In genomic region chr16:34901611-34902293, GRCm38 (mm10) we compare ENCODE assay signal across 9 mouse cellular contexts.
A peak's percentile ranks its signal among the peaks of the same experiment; 100 is the strongest.
DNase-seq lines count a peak whose midpoint lies in the region; ATAC-seq lines count a peak whose summit lies in the region.
"Had no signal": no experiment of that assay in that cellular context is flagged by ENCODE, and none has a peak within 500 bp of the region (broad histone marks: within the 10 kb centered on the region; RNA-seq: fewer than 3 reads in every experiment).

No protein-coding gene starts in this region.

- H3K27ac ChIP-seq in heart, embryonic 14.5 days (replicated peaks in 1 of 2; ENCODE audit: control insufficient read depth in 1 of 2, insufficient read depth in 1 of 2, low read depth in 2 of 2, low read length in 2 of 2) = peak overlapping the region in 1 of 2 experiments; percentile 29; a peak in 2 of 4 replicates
- no peak overlapping the region for H3K27ac ChIP-seq in midbrain, embryonic 11.5 days (ENCODE audit: low read depth, low read length)
- H3K27ac ChIP-seq in midbrain, embryonic 16.5 days (ENCODE audit: low read length) = no peak overlapping the region
- H3K27ac ChIP-seq in liver, embryonic 12.5 days = no peak overlapping the region

- no peaks in the 10 kb centered on the region for H3K9me3 ChIP-seq in heart, embryonic 14.5 days (ENCODE audit: control insufficient read depth, low read length)
- H3K9me3 ChIP-seq in midbrain, embryonic 11.5 days (ENCODE audit: control insufficient read depth, low read length) = no peaks in the 10 kb centered on the region
- H3K9me3 ChIP-seq in midbrain, embryonic 16.5 days (replicated peaks; ENCODE audit: control insufficient read depth, low read length, poor library complexity, severe bottlenecking) = no peaks in the 10 kb centered on the region
- no peaks in the 10 kb centered on the region for H3K9me3 ChIP-seq in liver, embryonic 12.5 days (replicated peaks)

- H3K36me3 ChIP-seq in heart, embryonic 14.5 days (ENCODE audit: control insufficient read depth, insufficient read depth, low read length) = no peaks in the 10 kb centered on the region
- no peaks in the 10 kb centered on the region for H3K36me3 ChIP-seq in midbrain, embryonic 11.5 days (ENCODE audit: control insufficient read depth, insufficient read depth, low read length)
- no peaks in the 10 kb centered on the region for H3K36me3 ChIP-seq in midbrain, embryonic 16.5 days (ENCODE audit: control insufficient read depth, insufficient read depth, low read length)
- no peaks in the 10 kb centered on the region for H3K36me3 ChIP-seq in liver, embryonic 12.5 days

- H3K27me3 ChIP-seq in heart, embryonic 14.5 days (ENCODE audit: control insufficient read depth, insufficient read depth, low read length) = no peaks in the 10 kb centered on the region
- no peaks in the 10 kb centered on the region for H3K27me3 ChIP-seq in midbrain, embryonic 11.5 days (ENCODE audit: control insufficient read depth, insufficient read depth, low read length)
- H3K27me3 ChIP-seq in midbrain, embryonic 16.5 days (ENCODE audit: control insufficient read depth, insufficient read depth, low read depth, low read length) = no peaks in the 10 kb centered on the region
- no peaks in the 10 kb centered on the region for H3K27me3 ChIP-seq in liver, embryonic 12.5 days (replicated peaks)

- no peak for DNase-seq in cerebellum, adult 11 months
- DNase-seq in heart, postnatal 36 days = no peak
- no peak for DNase-seq in midbrain, embryonic 11.5 days (ENCODE audit: low spot score, missing footprints)
- no peak for DNase-seq in right cerebral cortex, postnatal 25 days

- peak; percentile 37; the same call in 1 of the 2 replicates for ATAC-seq in cerebellum, adult (ENCODE audit: insufficient number of reproducible peaks, low FRiP score, low TSS enrichment)
- 0 out of 2 replicates have a peak, but pooled peaks have one; percentile 20 for ATAC-seq in heart, embryonic 14.5 days (ENCODE audit: insufficient number of reproducible peaks, insufficient read depth, low FRiP score, low read depth)
- 0 out of 2 replicates have a peak, but pooled peaks have one; percentile 33 for ATAC-seq in midbrain, embryonic 11.5 days (ENCODE audit: low FRiP score)
- no peak for ATAC-seq in midbrain, embryonic 16.5 days
- no peak for ATAC-seq in liver, embryonic 12.5 days

- no peak overlapping the region for H3K4me3 ChIP-seq in heart, embryonic 14.5 days (ENCODE audit: control insufficient read depth in 1 of 2, insufficient read depth in 1 of 2, low read depth in 1 of 2, low read length in 2 of 2)
- no peak overlapping the region for H3K4me3 ChIP-seq in midbrain, embryonic 11.5 days (ENCODE audit: low read depth, low read length)
- H3K4me3 ChIP-seq in midbrain, embryonic 16.5 days (ENCODE audit: low read depth, low read length) = no peak overlapping the region
- no peak overlapping the region for H3K4me3 ChIP-seq in liver, embryonic 12.5 days

- no peak overlapping the region for H3K9ac ChIP-seq in heart, embryonic 14.5 days (ENCODE audit: low read length)
- no peak overlapping the region for H3K9ac ChIP-seq in midbrain, embryonic 11.5 days (ENCODE audit: low read length)
- no peak overlapping the region for H3K9ac ChIP-seq in midbrain, embryonic 16.5 days (ENCODE audit: low read depth, low read length)
- H3K9ac ChIP-seq in liver, embryonic 12.5 days = no peak overlapping the region

- WGBS in heart, embryonic 14.5 days = 62% methylated on average over 7 of the region's 7 CpGs
- 77% methylated on average over 7 of the region's 7 CpGs for WGBS in midbrain, embryonic 11.5 days
- WGBS in midbrain, embryonic 16.5 days = 75% methylated on average over 7 of the region's 7 CpGs
- 64% methylated on average over 7 of the region's 7 CpGs for WGBS in liver, embryonic 12.5 days (ENCODE audit: insufficient replicate concordance)

- H3K4me1 ChIP-seq in heart, embryonic 14.5 days (ENCODE audit: control insufficient read depth in 2 of 2, insufficient read depth in 2 of 2, low read length in 2 of 2) = peaks cover 18% of the 10 kb centered on the region in 2 experiments
- H3K4me1 ChIP-seq in midbrain, embryonic 11.5 days (ENCODE audit: control insufficient read depth, insufficient read depth, low read length) = peaks cover 17% of the 10 kb centered on the region
- H3K4me1 ChIP-seq in midbrain, embryonic 16.5 days (ENCODE audit: control insufficient read depth, insufficient read depth, low read length) = peaks cover 17% of the 10 kb centered on the region
- no peaks in the 10 kb centered on the region for H3K4me1 ChIP-seq in liver, embryonic 12.5 days

- no peak overlapping the region for H3K4me2 ChIP-seq in heart, embryonic 14.5 days (ENCODE audit: low read length)
- H3K4me2 ChIP-seq in midbrain, embryonic 11.5 days = no peak overlapping the region
- no peak overlapping the region for H3K4me2 ChIP-seq in midbrain, embryonic 16.5 days (ENCODE audit: low read length)
- H3K4me2 ChIP-seq in liver, embryonic 12.5 days = no peak overlapping the region
- H3K4me2 ChIP-seq: liver, embryonic 11.5 days had no signal

- intact Hi-C loops in heart, postnatal 36 days (cut with DNase I) = loop anchor here (1.0 kb wide), 1 partner anchor 66 kb away; no protein-coding TSS in a partner anchor

Comparison
In these comparisons a context has a peak if more than half of its experiments do, and no peak if none do; other contexts are left out.
1. ATAC-seq: peak in cerebellum, adult (single experiment), heart, embryonic 14.5 days (single experiment) and midbrain, embryonic 11.5 days (single experiment); none in midbrain, embryonic 16.5 days (single experiment) and liver, embryonic 12.5 days (single experiment).